Mouse (Mus musculus): ENCODE measurements around the gene Ptprf. TPM values are rescaled to one million over a fixed set of nuclear protein-coding genes. Genes with fewer than 3 reads are reported as not detected.

Ptprf gene
- 72.6 and 73.7 TPM in 2 replicates for polyA plus RNA-seq (2015; fragmentation: Nextera tagmentation; extraction: Ambion mirVana)

GRCm38 (mm10) chr4:118291231-118291630 lies at the start of gene Ptprf:
TSS of gene Ptprf (minus strand) at chr4:118291405.
- WGBS: 4% methylated on average over 14 of the region's 50 CpGs
- Histone ChIP-seq H3K9me3 (ENCODE audit: low read length) (no peaks in the 10 kb centered on the region), H3K4me3 (ENCODE audit: low read length) (peak within 1 kb of the TSS; percentile 77), H3K4me1 (ENCODE audit: insufficient read depth, low read length) (peaks cover 35% of the 10 kb centered on the region), H3K27ac (ENCODE audit: low read length) (peak within 1 kb of the TSS; percentile 93), H3K4me2 (replicated peaks; ENCODE audit: low read depth, low read length) (peak within 1 kb of the TSS; percentile 78), H3K9ac (replicated peaks; ENCODE audit: low read length) (peak within 1 kb of the TSS; percentile 93), H3K27me3 (ENCODE audit: insufficient read depth, low read length) (no peaks in the 10 kb centered on the region; the same call in 1 of the 2 replicates), H3K36me3 (ENCODE audit: insufficient read depth, low read length) (no peaks in the 10 kb centered on the region; the same call in 1 of the 2 replicates)
- peak; percentile 58; the same call in 1 of the 2 replicates for ATAC-seq (ENCODE audit: low FRiP score, low TSS enrichment)

GRCm38 (mm10) chr4:118336658-118337057 lies 45.5 kb upstream of the Ptprf start:
- no peaks in the 10 kb centered on the region for H3K27me3 ChIP-seq (ENCODE audit: insufficient read depth, low read length)
- H3K4me3 ChIP-seq (ENCODE audit: low read length): no peak overlapping the region

GRCm38 (mm10) chr4:118335991-118336390 lies 44.8 kb upstream of the Ptprf start:
- H3K4me1 ChIP-seq (ENCODE audit: insufficient read depth, low read length): no peaks in the 10 kb centered on the region
- no peak overlapping the region for H3K4me3 ChIP-seq (ENCODE audit: low read length)
- no peak for ATAC-seq (ENCODE audit: low FRiP score, low TSS enrichment)
- WGBS: 88% methylated on average over 4 of the region's 4 CpGs
- no peak overlapping the region for H3K9ac ChIP-seq (replicated peaks; ENCODE audit: low read length)
- no peaks in the 10 kb centered on the region for H3K9me3 ChIP-seq (ENCODE audit: low read length)
- H3K27ac ChIP-seq (ENCODE audit: low read length): no peak overlapping the region
- H3K36me3 ChIP-seq (ENCODE audit: insufficient read depth, low read length): no peaks in the 10 kb centered on the region
- no peak overlapping the region for H3K4me2 ChIP-seq (replicated peaks; ENCODE audit: low read depth, low read length)
- H3K27me3 ChIP-seq (ENCODE audit: insufficient read depth, low read length): no peaks in the 10 kb centered on the region

More at GRCm38 (mm10) chr4:118336658-118337057, 45.5 kb upstream of the Ptprf start:
- Histone ChIP-seq H3K27ac (ENCODE audit: low read length) (no peak overlapping the region), H3K9ac (replicated peaks; ENCODE audit: low read length) (no peak overlapping the region), H3K36me3 (ENCODE audit: insufficient read depth, low read length) (no peaks in the 10 kb centered on the region), H3K9me3 (ENCODE audit: low read length) (no peaks in the 10 kb centered on the region), H3K4me1 (ENCODE audit: insufficient read depth, low read length) (no peaks in the 10 kb centered on the region), H3K4me2 (replicated peaks; ENCODE audit: low read depth, low read length) (no peak overlapping the region)
- no peak for ATAC-seq (ENCODE audit: low FRiP score, low TSS enrichment)
- 18% methylated on average over 7 of the region's 7 CpGs for WGBS

- 0 out of 2 replicates have a peak overlapping the region, but pooled peaks have one; percentile 16 for H3K27ac ChIP-seq (ENCODE audit: low read length)
- H3K4me2 ChIP-seq (replicated peaks; ENCODE audit: low read depth, low read length): no peak overlapping the region
- ATAC-seq (ENCODE audit: low FRiP score, low TSS enrichment): no peak
These were observed 40.6 kb upstream of the Ptprf start for GRCm38 (mm10) chr4:118331777-118332176.

GRCm38 (mm10) chr4:118326476-118326875 lies 35.3 kb upstream of the Ptprf start:
- Histone ChIP-seq H3K9ac (replicated peaks; ENCODE audit: low read length) (no peak overlapping the region), H3K36me3 (ENCODE audit: insufficient read depth, low read length) (no peaks in the 10 kb centered on the region), H3K27me3 (ENCODE audit: insufficient read depth, low read length) (no peaks in the 10 kb centered on the region), H3K4me3 (ENCODE audit: low read length) (no peak overlapping the region), H3K9me3 (ENCODE audit: low read length) (no peaks in the 10 kb centered on the region), H3K4me2 (replicated peaks; ENCODE audit: low read depth, low read length) (no peak overlapping the region), H3K4me1 (ENCODE audit: insufficient read depth, low read length) (peaks cover 6% of the 10 kb centered on the region; the same call in 1 of the 2 replicates), H3K27ac (ENCODE audit: low read length) (peak overlapping the region; percentile 35; the same call in 1 of the 2 replicates)
- WGBS: 32% methylated on average over 7 of the region's 7 CpGs
- peak; percentile 74 for ATAC-seq (ENCODE audit: low FRiP score, low TSS enrichment)

More at GRCm38 (mm10) chr4:118331777-118332176, 40.6 kb upstream of the Ptprf start:
- Histone ChIP-seq H3K36me3 (ENCODE audit: insufficient read depth, low read length) (no peaks in the 10 kb centered on the region), H3K4me3 (ENCODE audit: low read length) (no peak overlapping the region), H3K27me3 (ENCODE audit: insufficient read depth, low read length) (no peaks in the 10 kb centered on the region), H3K9me3 (ENCODE audit: low read length) (no peaks in the 10 kb centered on the region), H3K9ac (replicated peaks; ENCODE audit: low read length) (no peak overlapping the region), H3K4me1 (ENCODE audit: insufficient read depth, low read length) (0 out of 2 replicates have a peak, but pooled peaks cover under 1% of the 10 kb centered on the region)
- WGBS: 37% methylated on average over 4 of the region's 4 CpGs

- H3K4me2 ChIP-seq (replicated peaks; ENCODE audit: low read depth, low read length): no peak overlapping the region
- H3K9ac ChIP-seq (replicated peaks; ENCODE audit: low read length): no peak overlapping the region
- no peaks in the 10 kb centered on the region for H3K27me3 ChIP-seq (ENCODE audit: insufficient read depth, low read length)
- ATAC-seq (ENCODE audit: low FRiP score, low TSS enrichment): no peak
- 63% methylated on average over 2 of the region's 2 CpGs for WGBS
- no peak overlapping the region for H3K27ac ChIP-seq (ENCODE audit: low read length)
- H3K4me1 ChIP-seq (ENCODE audit: insufficient read depth, low read length): peaks cover 11% of the 10 kb centered on the region
- H3K4me3 ChIP-seq (ENCODE audit: low read length): no peak overlapping the region
- H3K36me3 ChIP-seq (ENCODE audit: insufficient read depth, low read length): no peaks in the 10 kb centered on the region
- no peaks in the 10 kb centered on the region for H3K9me3 ChIP-seq (ENCODE audit: low read length)
These were observed 29.4 kb upstream of the Ptprf start for GRCm38 (mm10) chr4:118320636-118321035.

- WGBS: 37% methylated on average over 8 of the region's 8 CpGs
- H3K4me1 ChIP-seq (ENCODE audit: insufficient read depth, low read length): peaks cover 11% of the 10 kb centered on the region
- H3K27me3 ChIP-seq (ENCODE audit: insufficient read depth, low read length): no peaks in the 10 kb centered on the region
- 0 out of 2 replicates have a peak, but pooled peaks have one; percentile 39 for ATAC-seq (ENCODE audit: low FRiP score, low TSS enrichment)
- 0 out of 2 replicates have a peak overlapping the region, but pooled peaks have one; percentile 9 for H3K9ac ChIP-seq (replicated peaks; ENCODE audit: low read length)
- 0 out of 2 replicates have a peak overlapping the region, but pooled peaks have one; percentile 14 for H3K4me2 ChIP-seq (replicated peaks; ENCODE audit: low read depth, low read length)
- H3K9me3 ChIP-seq (ENCODE audit: low read length): no peaks in the 10 kb centered on the region
- H3K36me3 ChIP-seq (ENCODE audit: insufficient read depth, low read length): no peaks in the 10 kb centered on the region
- H3K4me3 ChIP-seq (ENCODE audit: low read length): no peak overlapping the region
- H3K27ac ChIP-seq (ENCODE audit: low read length): no peak overlapping the region
These were observed 28.6 kb upstream of the Ptprf start for GRCm38 (mm10) chr4:118319706-118320344.

- Histone ChIP-seq H3K9me3 (ENCODE audit: low read length) (no peaks in the 10 kb centered on the region), H3K4me3 (ENCODE audit: low read length) (no peak overlapping the region), H3K9ac (replicated peaks; ENCODE audit: low read length) (no peak overlapping the region), H3K4me1 (ENCODE audit: insufficient read depth, low read length) (peaks cover 11% of the 10 kb centered on the region), H3K27me3 (ENCODE audit: insufficient read depth, low read length) (no peaks in the 10 kb centered on the region), H3K4me2 (replicated peaks; ENCODE audit: low read depth, low read length) (no peak overlapping the region), H3K36me3 (ENCODE audit: insufficient read depth, low read length) (no peaks in the 10 kb centered on the region), H3K27ac (ENCODE audit: low read length) (no peak overlapping the region)
- WGBS: 76% methylated on average over 4 of the region's 4 CpGs
- no peak for ATAC-seq (ENCODE audit: low FRiP score, low TSS enrichment)
These were observed 25.5 kb upstream of the Ptprf start for GRCm38 (mm10) chr4:118316662-118317061.

- Histone ChIP-seq H3K9me3 (ENCODE audit: low read length) (no peaks in the 10 kb centered on the region), H3K27me3 (ENCODE audit: insufficient read depth, low read length) (no peaks in the 10 kb centered on the region), H3K4me3 (ENCODE audit: low read length) (no peak overlapping the region), H3K36me3 (ENCODE audit: insufficient read depth, low read length) (no peaks in the 10 kb centered on the region), H3K4me2 (replicated peaks; ENCODE audit: low read depth, low read length) (no peak overlapping the region), H3K27ac (ENCODE audit: low read length) (no peak overlapping the region), H3K4me1 (ENCODE audit: insufficient read depth, low read length) (peaks cover 11% of the 10 kb centered on the region), H3K9ac (replicated peaks; ENCODE audit: low read length) (no peak overlapping the region)
- WGBS: 20% methylated on average over 8 of the region's 8 CpGs
- ATAC-seq (ENCODE audit: low FRiP score, low TSS enrichment): no peak
These were observed 24.1 kb upstream of the Ptprf start for GRCm38 (mm10) chr4:118315286-118315685.

GRCm38 (mm10) chr4:118310461-118310860 lies 19.3 kb upstream of the Ptprf start:
- Histone ChIP-seq H3K27ac (ENCODE audit: low read length) (no peak overlapping the region), H3K9ac (replicated peaks; ENCODE audit: low read length) (no peak overlapping the region), H3K4me2 (replicated peaks; ENCODE audit: low read depth, low read length) (no peak overlapping the region), H3K36me3 (ENCODE audit: insufficient read depth, low read length) (no peaks in the 10 kb centered on the region), H3K4me3 (ENCODE audit: low read length) (no peak overlapping the region), H3K4me1 (ENCODE audit: insufficient read depth, low read length) (no peaks in the 10 kb centered on the region), H3K27me3 (ENCODE audit: insufficient read depth, low read length) (no peaks in the 10 kb centered on the region), H3K9me3 (ENCODE audit: low read length) (no peaks in the 10 kb centered on the region)
- 87% methylated on average over 1 of the region's 1 CpGs for WGBS
- ATAC-seq (ENCODE audit: low FRiP score, low TSS enrichment): no peak

Measured in kidney, embryonic 16.5 days (tissue).